In genomic region chr2:127791919-127792603, GRCm38 (mm10) we compare ENCODE assay signal across 8 mouse cellular contexts. TPM values are rescaled to one million over a fixed set of nuclear protein-coding genes. Genes with fewer than 3 reads are reported as not detected.
DNase-seq lines count a peak whose midpoint lies in the region; ATAC-seq and TF ChIP-seq lines count a peak whose summit lies in the region.

Mtln (minus strand) TSS chr2:127792488.

- H3ac ChIP-seq in C2C12 (ENCODE audit: control insufficient read depth, insufficient read length, low read depth) (peak within 1 kb of the TSS; percentile 68), myocyte (ENCODE audit: control insufficient read depth, insufficient read length) (peak within 1 kb of the TSS; percentile 26)

- peak; percentile 97 for DNase-seq in brain, embryonic 14.5 days (ENCODE audit: low read depth)
- peak; percentile 80 for DNase-seq in liver, adult 2 months (ENCODE audit: extremely low read depth, low read depth, low spot score)
- DNase-seq in splenic B cell, adult 2 months (ENCODE audit: low read depth, low spot score), result peak; percentile 68

- peak within 1 kb of the TSS; percentile 93 for H3K27ac ChIP-seq in heart, embryonic 11.5 days (ENCODE audit: low read depth, low read length)
- H3K27ac ChIP-seq in kidney, embryonic 16.5 days (ENCODE audit: low read length), result peak within 1 kb of the TSS; percentile 88
- H3K27ac ChIP-seq in liver, adult 2 months (replicated peaks; ENCODE audit: insufficient read depth, low read depth, low read length), result 0 out of 2 replicates have a peak within 1 kb of the TSS, but pooled peaks have one; percentile 0

- peak within 1 kb of the TSS; percentile 77 for H3K4me2 ChIP-seq in heart, embryonic 11.5 days
- peak within 1 kb of the TSS; percentile 62 for H3K4me2 ChIP-seq in kidney, embryonic 16.5 days (replicated peaks; ENCODE audit: low read depth, low read length)
- peak within 1 kb of the TSS; percentile 81 for H3K4me2 ChIP-seq in myocyte (ENCODE audit: low read depth)

- H3K27me3 ChIP-seq in C2C12 (ENCODE audit: control insufficient read depth, insufficient read depth, insufficient read length) (no peaks in the 10 kb centered on the region), myocyte (ENCODE audit: control insufficient read depth, insufficient read depth, insufficient read length) (no peaks in the 10 kb centered on the region)
- no peaks in the 10 kb centered on the region for H3K27me3 ChIP-seq in erythroblast, embryonic 14.5 days (ENCODE audit: control insufficient read depth)
- no peaks in the 10 kb centered on the region for H3K27me3 ChIP-seq in heart, embryonic 11.5 days (ENCODE audit: control insufficient read depth, insufficient read depth, low read length)
- no peaks in the 10 kb centered on the region for H3K27me3 ChIP-seq in kidney, embryonic 16.5 days (ENCODE audit: insufficient read depth, low read length)
- no peaks in the 10 kb centered on the region for H3K27me3 ChIP-seq in liver, adult 2 months (ENCODE audit: control insufficient read depth, insufficient read depth, low read length)
- no peaks in the 10 kb centered on the region for H3K27me3 ChIP-seq in splenic B cell, adult 2 months (ENCODE audit: control insufficient read depth, insufficient read depth, low read length, poor library complexity, severe bottlenecking)

- ATAC-seq in heart, embryonic 11.5 days (replicated peaks; ENCODE audit: insufficient number of reproducible peaks, low FRiP score, low TSS enrichment), result peak; percentile 92
- peak; percentile 96 for ATAC-seq in kidney, embryonic 16.5 days (ENCODE audit: low FRiP score, low TSS enrichment)

- WGBS in heart, embryonic 11.5 days (ENCODE audit: insufficient replicate concordance), result under 1% methylated on average over 37 of the region's 37 CpGs
- WGBS in kidney, embryonic 16.5 days, result under 1% methylated on average over 37 of the region's 37 CpGs
- 1% methylated on average over 37 of the region's 37 CpGs for WGBS in liver, adult 2 months

- H3K4me1 ChIP-seq in erythroblast, embryonic 14.5 days (ENCODE audit: control insufficient read depth), result peaks cover 44% of the 10 kb centered on the region
- peaks cover 9% of the 10 kb centered on the region; the same call in 1 of the 2 replicates for H3K4me1 ChIP-seq in heart, embryonic 11.5 days (ENCODE audit: control insufficient read depth, insufficient read depth, low read length)
- peaks cover 16% of the 10 kb centered on the region; the same call in 1 of the 2 replicates for H3K4me1 ChIP-seq in kidney, embryonic 16.5 days (ENCODE audit: insufficient read depth, low read length)
- H3K4me1 ChIP-seq in liver, adult 2 months (ENCODE audit: control insufficient read depth, insufficient read depth, low read length), result peaks cover 5% of the 10 kb centered on the region; the same call in 1 of the 2 replicates

- H3K79me2 ChIP-seq in C2C12 (ENCODE audit: control insufficient read depth, insufficient read depth) (peaks cover 26% of the 10 kb centered on the region), myocyte (ENCODE audit: control insufficient read depth, insufficient read depth) (peaks cover 20% of the 10 kb centered on the region)
- H3K79me2 ChIP-seq in liver, adult 2 months (ENCODE audit: control insufficient read depth, insufficient read depth, low read length), result no peaks in the 10 kb centered on the region

- H3K9ac ChIP-seq in heart, embryonic 11.5 days (ENCODE audit: low read depth, low read length), result peak within 1 kb of the TSS; percentile 88
- peak within 1 kb of the TSS; percentile 65 for H3K9ac ChIP-seq in kidney, embryonic 16.5 days (replicated peaks; ENCODE audit: low read length)
- H3K9ac ChIP-seq in liver, adult 2 months (ENCODE audit: low read depth, low read length), result peak within 1 kb of the TSS; percentile 62

- peaks cover 8% of the 10 kb centered on the region for H3K79me3 ChIP-seq in C2C12 (ENCODE audit: low read depth)

- peak; percentile 52; the same call in 1 of the 2 replicates for TF ChIP-seq POLR2A in brain, embryonic 14.5 days (IDR thresholded peaks at IDR 0.05; ENCODE audit: borderline replicate concordance, extremely low read depth, insufficient read depth, insufficient read length, poor library complexity, severe bottlenecking)
- TF ChIP-seq POLR2A in liver, adult 2 months (IDR thresholded peaks at IDR 0.05; ENCODE audit: extremely low read depth, insufficient read depth, low read length), result peak; percentile 55; the same call in 1 of the 2 replicates
- TF ChIP-seq POLR2A in myocyte (IDR thresholded peaks at IDR 0.05; ENCODE audit: insufficient read length, low read depth), result peak; percentile 94

- H3K9me3 ChIP-seq in erythroblast, embryonic 14.5 days (ENCODE audit: control insufficient read depth, low read length), result no peaks in the 10 kb centered on the region
- H3K9me3 ChIP-seq in heart, embryonic 11.5 days (replicated peaks; ENCODE audit: control insufficient read depth, low read length), result no peaks in the 10 kb centered on the region
- no peaks in the 10 kb centered on the region for H3K9me3 ChIP-seq in kidney, embryonic 16.5 days (ENCODE audit: low read length)

- H3K4me3 ChIP-seq in C2C12 (ENCODE audit: insufficient read depth, poor library complexity, severe bottlenecking) (peak within 1 kb of the TSS; percentile 57), myocyte (peak within 1 kb of the TSS; percentile 68)
- H3K4me3 ChIP-seq in erythroblast, embryonic 14.5 days (replicated peaks), result peak within 1 kb of the TSS; percentile 90
- peak within 1 kb of the TSS; percentile 77 for H3K4me3 ChIP-seq in heart, embryonic 11.5 days (ENCODE audit: low read depth, low read length)
- peak within 1 kb of the TSS; percentile 61 for H3K4me3 ChIP-seq in kidney, embryonic 16.5 days (ENCODE audit: low read length)
- peak within 1 kb of the TSS; percentile 67 for H3K4me3 ChIP-seq in liver, adult 2 months (ENCODE audit: insufficient read depth, low read depth, low read length)

- TF ChIP-seq CTCF in C2C12 (IDR thresholded peaks at IDR 0.05; ENCODE audit: control insufficient read depth, insufficient read depth, insufficient read length), result no peak
- no peak for TF ChIP-seq CTCF in brain, embryonic 14.5 days (IDR thresholded peaks at IDR 0.05; ENCODE audit: borderline replicate concordance, extremely low read depth, insufficient read depth, insufficient read length)
- no peak for TF ChIP-seq CTCF in liver, adult 2 months (IDR thresholded peaks at IDR 0.05; ENCODE audit: low read depth, low read length)

- H3K36me3 ChIP-seq in C2C12 (ENCODE audit: control insufficient read depth, insufficient read depth), result no peaks in the 10 kb centered on the region
- no peaks in the 10 kb centered on the region for H3K36me3 ChIP-seq in erythroblast, embryonic 14.5 days (ENCODE audit: control insufficient read depth)
- H3K36me3 ChIP-seq in heart, embryonic 11.5 days (ENCODE audit: control insufficient read depth, insufficient read depth, low read length), result no peaks in the 10 kb centered on the region
- no peaks in the 10 kb centered on the region for H3K36me3 ChIP-seq in kidney, embryonic 16.5 days (ENCODE audit: insufficient read depth, low read length)
- no peaks in the 10 kb centered on the region for H3K36me3 ChIP-seq in liver, adult 2 months (ENCODE audit: control insufficient read depth, insufficient read depth, low read length)
- H3K36me3 ChIP-seq in myocyte (ENCODE audit: control insufficient read depth, insufficient read depth), result no peaks in the 10 kb centered on the region
- H3K36me3 ChIP-seq in splenic B cell, adult 2 months (ENCODE audit: control insufficient read depth, insufficient read depth, low read length, poor library complexity, severe bottlenecking), result no peaks in the 10 kb centered on the region

TF ChIP-seq in C2C12, 6 proteins besides CTCF, POLR2A, EP300 and RAD21:
- TF ChIP-seq USF1 (IDR thresholded peaks at IDR 0.05; ENCODE audit: low read depth) (no peak), MAX (IDR thresholded peaks at IDR 0.05) (peak; percentile 39), FOSL1 (IDR thresholded peaks at IDR 0.05; ENCODE audit: insufficient read depth, low read length, poor library complexity, severe bottlenecking) (no peak), MYOG (IDR thresholded peaks at IDR 0.05; ENCODE audit: control insufficient read depth, extremely low read depth, insufficient read length) (no peak)

TF ChIP-seq in myocyte, 11 proteins besides CTCF, POLR2A, EP300 and RAD21:
- TF ChIP-seq REST (IDR thresholded peaks at IDR 0.05; ENCODE audit: insufficient read depth, insufficient read length) (peak; percentile 18), TCF12 (IDR thresholded peaks at IDR 0.05; ENCODE audit: insufficient read depth, poor library complexity, severe bottlenecking) (no peak), E2F4 (IDR thresholded peaks at IDR 0.05; ENCODE audit: insufficient read depth) (no peak), TCF3 (IDR thresholded peaks at IDR 0.05; ENCODE audit: insufficient read length, low read depth) (no peak), POLR2AphosphoS2 (IDR thresholded peaks at IDR 0.05; ENCODE audit: insufficient read length, low read depth) (peak; percentile 87), CEBPB (IDR thresholded peaks at IDR 0.05; ENCODE audit: insufficient read depth, poor library complexity, severe bottlenecking) (no peak), MYOG (IDR thresholded peaks at IDR 0.05; ENCODE audit: control insufficient read depth in 1 of 3, insufficient read depth in 1 of 3, insufficient read length in 2 of 3, low read depth in 2 of 3) (peak in 1 of 3 experiments; percentile 14), MYOD1 (IDR thresholded peaks at IDR 0.05; ENCODE audit: control insufficient read depth in 1 of 3, insufficient read length in 2 of 3, low read depth in 2 of 3) (peak in 1 of 3 experiments; percentile 36), SRF (IDR thresholded peaks at IDR 0.05; ENCODE audit: control insufficient read depth, insufficient read length, low read depth) (no peak), MAX (IDR thresholded peaks at IDR 0.05; ENCODE audit: low read depth) (no peak), USF1 (IDR thresholded peaks at IDR 0.05; ENCODE audit: low read depth) (no peak)

RNA-seq across cellular contexts. Expression of gene Mtln, which starts in this region (rescaled TPM):
- polyA plus RNA-seq in C2C12 (2012; fragmentation: generic; extraction: Trizol) (41.3 TPM), myocyte (2012; fragmentation: generic; extraction: Trizol) (67.6 TPM)
- 36.1 and 51.9 TPM in 2 replicates for polyA plus RNA-seq in brain, embryonic 14.5 days (2012; rRNA removed)
- 4.0 TPM in 2 replicates for polyA plus RNA-seq in erythroblast, embryonic 14.5 days (2012)
- polyA plus RNA-seq in heart, embryonic 11.5 days (2014; fragmentation: Nextera tagmentation; extraction: Ambion mirVana), result 37.9 and 40.3 TPM in 2 replicates
- 33.7 and 36.2 TPM in 2 replicates for polyA plus RNA-seq in kidney, embryonic 16.5 days (2015; fragmentation: Nextera tagmentation; extraction: Ambion mirVana)
- total RNA-seq in liver, adult 2 months (2014; rRNA removed), result 36.0 and 47.6 TPM in 2 replicates
- polyA plus RNA-seq in liver, adult 2 months (2012; rRNA removed), result 29.9 and 30.7 TPM in 2 replicates

Comparison
In these comparisons a context has a peak if more than half of its experiments do, and no peak if none do; other contexts are left out.
1. Peak in every context shown above with its lines: DNase-seq, ATAC-seq, H3K4me3 ChIP-seq and H3K27ac ChIP-seq.
2. H3K27ac ChIP-seq: peak in every context shown above with its lines; median percentile 93 in heart, embryonic 11.5 days; 88 in kidney, embryonic 16.5 days; 0 in liver, adult 2 months.